Mouse (Mus musculus) C2C12 (cell line): ENCODE results near the gene Txn2.

Experiments used
- CEBPB ChIP-seq: IDR thresholded peaks from one replicate; pipeline ENCODE4 v1.6.1; 2011; ENCODE audit warnings: low read depth, mild to moderate bottlenecking, control low read depth, moderate library complexity
- CTCF ChIP-seq: IDR thresholded peaks from one replicate; pipeline ENCODE4 v1.5.1; 2011; ENCODE audit not compliant: control insufficient read depth, insufficient read depth, insufficient read length
- MAX ChIP-seq: IDR thresholded peaks from one replicate; pipeline ENCODE4 v1.6.1; 2011; ENCODE audit warnings: mild to moderate bottlenecking, control low read depth
- MYOD1 ChIP-seq: IDR thresholded peaks from one replicate; pipeline ENCODE4 v1.6.1; 2011; ENCODE audit warnings: low read depth; ENCODE audit not compliant: control insufficient read depth, insufficient read length

DNA sequence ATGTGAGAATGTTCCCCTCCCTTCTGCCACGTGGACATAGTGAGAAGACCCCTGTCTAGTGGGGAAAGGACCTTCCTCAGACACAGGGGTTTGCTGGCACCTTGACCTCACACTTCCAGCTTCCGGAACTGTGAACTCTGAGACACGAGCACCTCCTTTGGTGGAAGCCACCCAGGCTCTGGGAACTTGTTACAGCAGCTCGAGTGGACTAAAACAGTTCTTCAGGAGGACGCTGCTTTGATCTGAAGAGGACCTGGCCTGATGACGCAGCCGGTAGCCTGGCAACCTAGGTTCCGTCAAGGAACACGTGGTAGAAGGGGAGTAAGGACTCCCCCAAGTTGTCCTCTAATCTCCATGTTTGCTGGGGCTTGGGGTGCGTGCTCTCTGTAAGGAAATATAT, 36.4 kb downstream of the Txn2 start:
- TF ChIP-seq CTCF: no peak
- TF ChIP-seq MYOD1: no peak
- TF ChIP-seq CEBPB: no peak
- TF ChIP-seq MAX: no peak
